In the genomic region with DNA sequence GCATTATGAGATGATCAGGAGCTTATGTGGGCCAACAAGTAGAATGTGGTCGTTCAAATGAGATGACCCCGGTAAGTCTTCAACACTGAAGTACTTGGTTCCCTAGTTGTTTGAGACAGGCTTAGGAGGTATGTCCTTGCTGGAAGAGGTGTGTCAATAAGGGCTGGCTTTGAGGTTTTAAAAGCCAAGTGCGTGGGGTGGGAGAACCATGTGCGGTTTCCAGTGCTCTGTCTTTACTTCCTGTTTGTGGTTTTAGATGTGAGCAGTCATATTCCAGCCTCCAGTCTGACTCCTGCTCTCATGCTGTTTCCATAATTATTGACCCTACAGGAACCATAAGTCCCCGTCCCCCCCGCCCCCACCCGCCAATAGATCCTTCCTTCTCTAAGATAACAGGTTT, we compare ENCODE assay signal across 21 mouse cellular contexts.
DNase-seq lines count a peak whose midpoint lies in the region; ATAC-seq and TF ChIP-seq lines count a peak whose summit lies in the region.
"Had no signal": no experiment of that assay in that cellular context is flagged by ENCODE, and none has a peak within 500 bp of the region (broad histone marks: within the 10 kb centered on the region; RNA-seq: fewer than 3 reads in every experiment).

No protein-coding gene starts in this region.

- no peak overlapping the region for H3K4me3 ChIP-seq in lung, adult 2 months (replicated peaks; ENCODE audit: extremely low read depth, low read depth, low read length)
- H3K4me3 ChIP-seq in midbrain, embryonic 15.5 days: no peak overlapping the region
- H3K4me3 ChIP-seq: heart, embryonic 13.5 days; hindbrain, embryonic 10.5 days; limb, embryonic 13.5 days; midbrain, embryonic 12.5 days; myocyte had no signal

- DNase-seq in lung, postnatal 36 days: peak; percentile 30
- DNase-seq in lung, adult 2 months: no peak
- DNase-seq in urinary bladder, adult 2 months (ENCODE audit: low spot score): no peak
- DNase-seq in spleen, postnatal 4 days (ENCODE audit: low spot score in 2 of 2): no peak
- DNase-seq in frontal cortex, postnatal 36 days (ENCODE audit: low spot score in 2 of 2): no peak
- DNase-seq: adrenal gland, adult 2 months; cerebellum, postnatal 25 days; kidney, adult 9 months; kidney, postnatal 4 days had no signal

- no peak overlapping the region for H3K9ac ChIP-seq in midbrain, embryonic 15.5 days
- H3K9ac ChIP-seq: heart, embryonic 13.5 days; limb, embryonic 13.5 days; liver, embryonic 14.5 days; midbrain, embryonic 12.5 days had no signal

- no peaks in the 10 kb centered on the region for H3K27me3 ChIP-seq in midbrain, embryonic 15.5 days (replicated peaks)
- H3K27me3 ChIP-seq: heart, embryonic 13.5 days; limb, embryonic 13.5 days; midbrain, embryonic 12.5 days had no signal

- no peak for TF ChIP-seq POLR2A in lung, adult 2 months (IDR thresholded peaks at IDR 0.05; ENCODE audit: borderline replicate concordance, extremely low read depth, low read depth, low read length)

- H3K27ac ChIP-seq in midbrain, embryonic 15.5 days: no peak overlapping the region
- H3K27ac ChIP-seq: heart, embryonic 13.5 days; hindbrain, embryonic 10.5 days; limb, embryonic 13.5 days; liver, embryonic 14.5 days; midbrain, embryonic 12.5 days; stomach, postnatal 0 days had no signal

- WGBS in lung, adult 2 months: 73% methylated on average over 7 of the region's 7 CpGs
- 91% methylated on average over 7 of the region's 7 CpGs for WGBS in midbrain, embryonic 15.5 days

- H3K4me1 ChIP-seq in lung, adult 2 months (ENCODE audit: control insufficient read depth, insufficient read depth, low read length): no peaks in the 10 kb centered on the region; the same call in 1 of the 2 replicates
- H3K4me1 ChIP-seq in midbrain, embryonic 15.5 days: no peaks in the 10 kb centered on the region
- H3K4me1 ChIP-seq: heart, embryonic 13.5 days; hindbrain, embryonic 10.5 days; limb, embryonic 13.5 days; midbrain, embryonic 12.5 days had no signal

- H3K9me3 ChIP-seq in midbrain, embryonic 15.5 days: no peaks in the 10 kb centered on the region
- H3K9me3 ChIP-seq: heart, embryonic 13.5 days; hindbrain, embryonic 10.5 days; limb, embryonic 13.5 days; midbrain, embryonic 12.5 days had no signal

- ATAC-seq in activated CD4-positive, CD25-positive, alpha-beta regulatory T cell, adult 4 months: peak; percentile 50
- peak; percentile 97 for ATAC-seq in megakaryocyte progenitor cell, adult 5-6 weeks (replicated peaks; ENCODE audit: poor library complexity)
- ATAC-seq in midbrain, embryonic 15.5 days (replicated peaks): no peak
- ATAC-seq: forebrain, embryonic 14.5 days; lung, postnatal 0 days had no signal

- H3K36me3 ChIP-seq in midbrain, embryonic 15.5 days (replicated peaks): 0 out of 2 replicates have a peak, but pooled peaks cover 4% of the 10 kb centered on the region

- no peak overlapping the region for H3K4me2 ChIP-seq in midbrain, embryonic 15.5 days
- H3K4me2 ChIP-seq: heart, embryonic 13.5 days; limb, embryonic 13.5 days; midbrain, embryonic 12.5 days had no signal

- TF ChIP-seq CTCF in lung, adult 2 months (IDR thresholded peaks at IDR 0.05; ENCODE audit: insufficient read depth, low read length): no peak
